In the genomic region with DNA sequence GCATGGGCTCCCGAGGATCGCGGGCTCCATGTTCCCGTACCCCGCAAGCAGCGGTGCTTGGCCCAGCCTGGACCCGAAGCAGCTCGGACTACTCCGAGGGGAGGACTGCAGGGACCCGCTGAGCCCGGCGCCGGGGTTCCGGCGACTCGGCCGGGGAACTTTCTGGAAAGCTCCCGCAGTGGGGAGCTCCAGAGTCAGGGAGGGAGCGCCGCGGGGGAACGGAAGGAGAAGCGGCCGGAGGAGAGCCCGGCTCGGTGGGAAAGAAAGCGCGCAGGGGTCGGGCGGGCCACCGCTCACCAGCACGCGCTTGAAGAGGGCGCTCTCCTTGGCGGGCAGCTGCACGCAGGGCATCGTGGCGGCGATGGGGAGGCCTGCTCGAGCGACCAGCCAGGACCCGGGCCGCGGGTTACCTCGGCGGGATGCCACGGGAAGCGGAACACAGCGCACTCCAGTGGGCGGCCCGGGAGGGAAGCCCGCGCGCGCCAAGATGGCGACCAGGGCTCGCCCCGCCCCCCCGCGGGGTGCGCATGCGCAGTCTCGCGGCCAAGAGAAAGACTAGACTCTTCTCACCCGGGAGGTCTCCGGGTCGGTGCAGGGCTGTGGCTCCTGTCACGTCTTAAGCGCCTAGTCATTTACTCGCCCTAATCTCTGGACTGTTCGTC, we compare ENCODE assay signal across 8 mouse cellular contexts. TPM values are rescaled to one million over a fixed set of nuclear protein-coding genes. Genes with fewer than 3 reads are reported as not detected.
DNase-seq lines count a peak whose midpoint lies in the region; ATAC-seq and TF ChIP-seq lines count a peak whose summit lies in the region.

TSS of gene Naa16 (minus strand) at position 514 of the 662 bp plus-strand sequence.

- H3K27ac ChIP-seq in forebrain, embryonic 15.5 days (replicated peaks), result peak within 1 kb of the TSS; percentile 97
- peak within 1 kb of the TSS; percentile 97 for H3K27ac ChIP-seq in layer of hippocampus, adult 2 months
- peak within 1 kb of the TSS; percentile 99 for H3K27ac ChIP-seq in lung, embryonic 14.5 days (ENCODE audit: low read depth)
- peak within 1 kb of the TSS; percentile 68 for H3K27ac ChIP-seq in olfactory bulb, adult 2 months (ENCODE audit: insufficient read depth, low read depth, low read length)
- peak within 1 kb of the TSS; percentile 78 for H3K27ac ChIP-seq in thymus, adult 2 months (ENCODE audit: control insufficient read depth, insufficient read depth, low read length)

- peak; percentile 98 for ATAC-seq in forebrain, embryonic 15.5 days (replicated peaks)
- ATAC-seq in lung, embryonic 14.5 days (ENCODE audit: insufficient read depth), result peak; percentile 97

- H3K9ac ChIP-seq in forebrain, embryonic 15.5 days (replicated peaks), result peak within 1 kb of the TSS; percentile 86
- peak within 1 kb of the TSS; percentile 97 for H3K9ac ChIP-seq in lung, embryonic 14.5 days

- no peaks in the 10 kb centered on the region for H3K36me3 ChIP-seq in forebrain, embryonic 15.5 days
- H3K36me3 ChIP-seq in lung, embryonic 14.5 days (ENCODE audit: insufficient read depth), result peaks cover 15% of the 10 kb centered on the region; the same call in 1 of the 2 replicates
- H3K36me3 ChIP-seq in thymus, adult 2 months (ENCODE audit: control insufficient read depth, insufficient read depth, low read length), result peaks cover 10% of the 10 kb centered on the region; the same call in 1 of the 2 replicates

- H3K4me3 ChIP-seq in forebrain, embryonic 15.5 days, result peak within 1 kb of the TSS; percentile 72
- peak within 1 kb of the TSS; percentile 97 for H3K4me3 ChIP-seq in layer of hippocampus, adult 2 months
- peak within 1 kb of the TSS; percentile 89 for H3K4me3 ChIP-seq in lung, embryonic 14.5 days (ENCODE audit: low read depth, low read length)
- peak within 1 kb of the TSS; percentile 77 for H3K4me3 ChIP-seq in olfactory bulb, adult 2 months (ENCODE audit: insufficient read depth, low read depth, low read length)
- peak within 1 kb of the TSS; percentile 84 for H3K4me3 ChIP-seq in thymus, adult 2 months (ENCODE audit: control insufficient read depth, insufficient read depth, low read length)

- intact Hi-C loops in heart, postnatal 36 days (cut with DNase I), result loop anchor here (5.0 kb wide), 2 partner anchors 37 to 92 kb away; partner anchors contain the start of genes Elf1, Kbtbd7 and Wbp4

- whole genome bisulfite sequencing in forebrain, embryonic 15.5 days, result under 1% methylated on average over 66 of the region's 71 CpGs
- WGBS in lung, embryonic 14.5 days, result under 1% methylated on average over 63 of the region's 71 CpGs
- under 1% methylated on average over 70 of the region's 71 CpGs for WGBS in olfactory bulb, adult 2 months
- under 1% methylated on average over 71 of the region's 71 CpGs for WGBS in thymus, adult 2 months

- H3K4me1 ChIP-seq in forebrain, embryonic 15.5 days, result peaks cover 15% of the 10 kb centered on the region
- H3K4me1 ChIP-seq in lung, embryonic 14.5 days (ENCODE audit: insufficient read depth), result peaks cover 3% of the 10 kb centered on the region; the same call in 1 of the 2 replicates
- no peaks in the 10 kb centered on the region for H3K4me1 ChIP-seq in olfactory bulb, adult 2 months (ENCODE audit: control insufficient read depth, insufficient read depth, low read length)
- peaks cover 3% of the 10 kb centered on the region for H3K4me1 ChIP-seq in thymus, adult 2 months (replicated peaks; ENCODE audit: control insufficient read depth, insufficient read depth, low read length)

- H3K4me2 ChIP-seq in forebrain, embryonic 15.5 days (replicated peaks), result peak within 1 kb of the TSS; percentile 76
- H3K4me2 ChIP-seq in lung, embryonic 14.5 days, result peak within 1 kb of the TSS; percentile 91

- H3K9me3 ChIP-seq in forebrain, embryonic 15.5 days, result no peaks in the 10 kb centered on the region
- no peaks in the 10 kb centered on the region for H3K9me3 ChIP-seq in lung, embryonic 14.5 days (ENCODE audit: low read depth, low read length)

- TF ChIP-seq CTCF in layer of hippocampus, adult 2 months (conservative IDR thresholded peaks at IDR 0.05), result peak; percentile 71
- peak; percentile 37 for TF ChIP-seq CTCF in lung, embryonic 14.5 days (IDR thresholded peaks at IDR 0.05; ENCODE audit: low read depth)
- no peak for TF ChIP-seq CTCF in olfactory bulb, adult 2 months (IDR thresholded peaks at IDR 0.05; ENCODE audit: insufficient read depth, low read depth, low read length)
- peak; percentile 76 for TF ChIP-seq CTCF in thymus, adult 2 months (IDR thresholded peaks at IDR 0.05; ENCODE audit: borderline replicate concordance, control insufficient read depth, extremely low read depth, insufficient read depth, low read length, poor library complexity)

- peak; percentile 82 for TF ChIP-seq POLR2A in olfactory bulb, adult 2 months (IDR thresholded peaks at IDR 0.05; ENCODE audit: insufficient read depth, low read depth, low read length)
- peak; percentile 91; the same call in 1 of the 2 replicates for TF ChIP-seq POLR2A in thymus, adult 2 months (IDR thresholded peaks at IDR 0.05; ENCODE audit: control insufficient read depth, extremely low read depth, insufficient read depth, low read length, poor library complexity)

- no peaks in the 10 kb centered on the region for H3K27me3 ChIP-seq in forebrain, embryonic 15.5 days
- H3K27me3 ChIP-seq in lung, embryonic 14.5 days (ENCODE audit: insufficient read depth, low read length), result no peaks in the 10 kb centered on the region
- H3K27me3 ChIP-seq in thymus, adult 2 months (ENCODE audit: control insufficient read depth, insufficient read depth, low read length), result no peaks in the 10 kb centered on the region

- DNase-seq in ES-CJ7 (ENCODE audit: low read depth, low spot score), result peak; percentile 96
- peak; percentile 94 for DNase-seq in cerebellum, adult 11 months
- peak; percentile 98 for DNase-seq in heart, postnatal 36 days
- DNase-seq in layer of hippocampus, adult 2 months (ENCODE audit: low spot score in 2 of 2), result peak; percentile 90 to 97
- peak; percentile 98 for DNase-seq in lung, embryonic 14.5 days
- DNase-seq in thymus, adult 2 months, result peak; percentile 95

RNA-seq across cellular contexts. Expression of gene Naa16, which starts in this region (rescaled TPM):
- 30.2 and 31.5 TPM in 2 replicates for polyA plus RNA-seq in forebrain, embryonic 15.5 days (2015; fragmentation: Nextera tagmentation; extraction: Ambion mirVana)
- total RNA-seq in heart, postnatal 36 days (2021), result 10 to 100 TPM; 10.8 to 11.2 TPM
- total RNA-seq in layer of hippocampus, adult 2 months (2021), result 10 to 100 TPM; 13.5 to 15.2 TPM
- 44.1 and 47.5 TPM in 2 replicates for polyA plus RNA-seq in lung, embryonic 14.5 days (2014; fragmentation: Nextera tagmentation; extraction: Ambion mirVana)
- polyA plus RNA-seq in olfactory bulb, adult 2 months (2012; ENCODE audit: insufficient read depth, insufficient read length, low replicate concordance, missing spikeins), result not detected in 2 replicates
- polyA plus RNA-seq in thymus, adult 2 months (2012; rRNA removed), result 7.7 and 11.2 TPM in 2 replicates

Comparison
In these comparisons a context has a peak if more than half of its experiments do, and no peak if none do; other contexts are left out.
1. Peak in every context shown above with its lines: DNase-seq, ATAC-seq, H3K4me3 ChIP-seq and H3K27ac ChIP-seq.